Mouse (Mus musculus) liver, embryonic 11.5 days (tissue): ENCODE data around the gene Fam133b. TPM values are rescaled to one million over a fixed set of nuclear protein-coding genes. Genes with fewer than 3 reads are reported as not detected.
A peak's percentile ranks its signal among the peaks of the same experiment; 100 is the strongest.
"Not testable (repeated sequence)": the region's sequence is repeated elsewhere in the genome, so short reads cannot be mapped to it uniquely, and the experiment has no call there.

Experiments used
- ATAC-seq: fragments of 200-750 bp; cut with Nextera tagmentation; replicated peaks from 2 replicates; pipeline ENCODE4 v1.8.0; 2017; ENCODE audit warnings: moderate number of reproducible peaks, mild to moderate bottlenecking, moderate TSS enrichment, moderate library complexity; ENCODE audit not compliant: low FRiP score
- DNase-seq: peaks from one replicate; pipeline ENCODE4 v3.0.0-alpha.2; 2017; ENCODE audit warnings: low spot score
- H3K27ac ChIP-seq: fragments of 300-500 bp; sonication (generic); 2 replicates; pipeline ENCODE4 v1.5.1; 2014; ENCODE audit warnings: mild to moderate bottlenecking, low read depth, low read length, control low read depth
- H3K27me3 ChIP-seq: fragments of 300-500 bp; sonication (generic); replicated peaks from 2 replicates; pipeline ENCODE4 v1.6.1; 2014; ENCODE audit warnings: low read length, mixed read lengths; ENCODE audit not compliant: control insufficient read depth, insufficient read depth
- H3K36me3 ChIP-seq: fragments of 300-500 bp; sonication (generic); 2 replicates; pipeline ENCODE4 v1.6.1; 2014; ENCODE audit warnings: mild to moderate bottlenecking, low read length, moderate library complexity, mixed read lengths; ENCODE audit not compliant: control insufficient read depth, insufficient read depth
- H3K4me1 ChIP-seq: fragments of 300-500 bp; sonication (generic); replicated peaks from 2 replicates; pipeline ENCODE4 v1.6.1; 2014; ENCODE audit warnings: low read length, mixed read lengths; ENCODE audit not compliant: control insufficient read depth, insufficient read depth
- H3K4me2 ChIP-seq: fragments of 300-500 bp; sonication (generic); 2 replicates; pipeline ENCODE4 v1.6.1; 2014; ENCODE audit warnings: mild to moderate bottlenecking, control low read depth, moderate library complexity
- H3K4me3 ChIP-seq: fragments of 300-500 bp; sonication (generic); 2 replicates; pipeline ENCODE4 v1.5.1; 2014; ENCODE audit warnings: low read depth, low read length, control low read depth
- H3K9ac ChIP-seq: fragments of 300-500 bp; sonication (generic); 2 replicates; pipeline ENCODE4 v1.6.1; 2014; ENCODE audit warnings: low read depth, low read length, control low read depth
- H3K9me3 ChIP-seq: fragments of 300-500 bp; sonication (generic); 2 replicates; pipeline ENCODE4 v1.6.1; 2016; ENCODE audit warnings: low read length, inconsistent platforms, mixed read lengths; ENCODE audit not compliant: control insufficient read depth
- WGBS: fragments of 180-500 bp; shearing (Covaris S2); extraction: QIAGEN DNeasy Blood & Tissue Kit; methylation state at CpG from one replicate; pipeline ENCODE4 v1.1.7; 2014; 5-methylcytosine and 5-hydroxymethylcytosine counted together
- polyA plus RNA-seq: library from polyadenylated mRNA; unstranded; fragments of >200 nt; fragmentation: Nextera tagmentation; extraction: Ambion mirVana; gene quantifications from 2 replicates; pipeline ENCODE4 v1.2.1, GENCODE M21; 2014

The Fam133b gene
- polyA plus RNA-seq, 1 experiment from 2014 or later = 28.4 TPM

- Histone ChIP-seq H3K9me3 (no peaks in the 10 kb centered on the region), H3K27ac (no peak overlapping the region), H3K4me2 (no peak overlapping the region), H3K4me3 (no peak overlapping the region), H3K9ac (no peak overlapping the region), H3K4me1 (no peaks in the 10 kb centered on the region; the same call in 1 of the 2 replicates), H3K27me3 (no peaks in the 10 kb centered on the region), H3K36me3 (no peaks in the 10 kb centered on the region)
- 82% methylated on average over 10 of the region's 10 CpGs for WGBS
- no peak for ATAC-seq
- no peak for DNase-seq
These were observed 13.9 kb upstream of the Fam133b start for GRCm38 (mm10) chr5:3529585-3530189.

DNA sequence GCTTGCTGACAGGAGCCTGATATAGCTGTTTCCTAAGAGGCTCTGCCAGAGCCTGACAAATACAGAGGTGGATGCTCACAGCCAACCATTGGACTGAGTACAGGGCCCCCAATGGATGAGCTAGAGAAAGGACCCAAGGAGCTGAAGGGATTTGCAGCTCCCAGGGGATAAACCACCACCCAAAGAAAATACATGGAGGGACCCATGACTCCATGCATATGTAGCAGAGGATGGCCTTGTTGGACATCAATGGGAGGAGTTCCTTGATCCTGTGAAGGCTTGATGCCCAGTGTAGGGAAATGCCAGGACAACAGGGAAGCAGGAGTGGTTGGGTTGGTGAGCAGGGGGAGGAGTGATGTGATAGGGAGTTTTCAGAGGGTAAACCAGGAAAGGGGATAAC lies 11.6 kb upstream of the Fam133b start:
- H3K4me2 ChIP-seq, H3K36me3 ChIP-seq, H3K27ac ChIP-seq, ATAC-seq, H3K9ac ChIP-seq, H3K9me3 ChIP-seq, DNase-seq, H3K4me3 ChIP-seq, H3K4me1 ChIP-seq, H3K27me3 ChIP-seq: not testable (repeated sequence)

DNA sequence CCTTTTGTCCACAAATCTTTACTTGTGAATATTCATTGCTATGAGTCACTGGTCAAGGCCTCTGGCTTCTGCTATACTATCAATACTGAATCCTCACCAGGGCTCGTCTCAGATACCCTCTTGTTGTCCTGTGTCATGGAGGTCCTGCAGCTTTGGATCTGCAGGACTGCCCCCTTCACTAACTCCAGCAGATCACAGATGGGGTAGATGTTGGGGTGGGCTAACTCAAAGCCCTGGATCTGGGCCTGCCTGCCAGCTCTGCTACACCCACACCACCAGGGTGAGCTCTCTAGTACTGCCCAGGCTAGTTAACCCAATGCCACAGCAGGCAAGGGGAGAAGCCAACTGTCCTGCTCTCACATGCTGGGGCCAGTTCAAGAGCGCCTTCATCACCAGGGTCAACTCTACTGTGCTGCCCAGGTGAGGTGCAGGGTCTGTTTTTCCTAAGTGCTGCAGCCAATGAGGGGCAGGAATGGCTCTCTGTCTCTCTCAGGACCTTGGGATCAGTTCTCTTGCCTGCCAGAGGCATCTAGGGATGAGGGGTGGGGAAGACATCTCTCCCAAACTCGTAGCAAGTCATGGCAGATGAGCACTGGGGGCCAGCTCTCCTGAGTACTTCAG lies 6.9 kb upstream of the Fam133b start:
- no peak overlapping the region for H3K9ac ChIP-seq
- no peak overlapping the region for H3K4me2 ChIP-seq
- no peak for DNase-seq
- no peaks in the 10 kb centered on the region for H3K36me3 ChIP-seq
- no peak overlapping the region for H3K27ac ChIP-seq
- no peak for ATAC-seq
- no peaks in the 10 kb centered on the region for H3K9me3 ChIP-seq
- no peaks in the 10 kb centered on the region for H3K27me3 ChIP-seq
- H3K4me1 ChIP-seq = no peaks in the 10 kb centered on the region
- WGBS = 75% methylated on average over 3 of the region's 3 CpGs
- no peak overlapping the region for H3K4me3 ChIP-seq

DNA sequence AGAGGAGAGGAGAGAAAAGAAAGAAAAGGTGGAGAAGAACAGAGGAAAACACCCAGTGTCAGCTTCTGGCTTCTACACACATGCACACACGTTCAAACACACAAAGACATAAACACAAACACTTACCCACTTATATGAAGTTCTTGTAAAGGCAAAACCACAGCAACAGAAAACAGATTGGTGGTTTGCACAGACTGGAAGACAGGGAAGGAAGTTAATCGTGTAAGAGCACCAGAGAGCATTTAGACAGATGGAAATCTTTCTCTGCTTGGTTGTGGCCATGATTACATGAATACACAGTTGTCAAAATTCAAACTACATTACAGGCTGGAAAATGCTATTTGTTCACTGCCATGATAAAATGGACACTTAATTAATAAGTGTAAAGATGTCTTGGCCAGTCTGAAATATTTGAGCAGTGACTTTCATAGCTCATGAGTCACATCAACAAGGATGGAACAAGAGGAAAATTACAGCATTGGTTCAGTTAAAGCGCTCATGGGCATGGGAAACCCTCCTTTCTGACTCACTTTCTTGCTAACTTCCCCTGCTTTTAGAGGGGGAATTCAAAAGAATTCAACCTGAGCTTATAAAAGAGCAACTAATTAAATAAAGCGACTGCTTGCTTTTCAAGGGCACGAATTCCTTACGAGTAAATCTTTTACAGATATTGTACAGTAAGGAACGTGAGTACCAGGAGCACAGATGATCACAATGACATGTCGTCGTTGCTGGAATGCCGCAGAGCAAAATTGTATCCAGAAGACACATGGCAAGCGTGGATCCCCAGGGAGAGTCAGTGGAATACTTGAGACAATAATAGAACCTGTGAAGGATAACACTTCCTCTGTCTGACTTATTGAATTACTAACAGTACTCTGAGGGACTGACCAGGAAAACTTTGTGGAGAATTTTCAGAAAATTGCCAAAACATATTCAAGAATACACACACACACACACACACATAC lies 4.8 kb upstream of the Fam133b start:
- DNase-seq = no peak
- no peak overlapping the region for H3K4me2 ChIP-seq
- H3K36me3 ChIP-seq = no peaks in the 10 kb centered on the region
- no peaks in the 10 kb centered on the region for H3K9me3 ChIP-seq
- H3K27ac ChIP-seq = no peak overlapping the region
- no peak overlapping the region for H3K9ac ChIP-seq
- ATAC-seq = no peak
- H3K4me3 ChIP-seq = no peak overlapping the region
- 64% methylated on average over 11 of the region's 11 CpGs for WGBS
- no peaks in the 10 kb centered on the region for H3K4me1 ChIP-seq
- no peaks in the 10 kb centered on the region for H3K27me3 ChIP-seq

- Histone ChIP-seq H3K9ac (no peak overlapping the region), H3K27me3 (no peaks in the 10 kb centered on the region), H3K27ac (no peak overlapping the region), H3K9me3 (no peaks in the 10 kb centered on the region), H3K4me1 (peaks cover 8% of the 10 kb centered on the region; the same call in 1 of the 2 replicates), H3K4me3 (no peak overlapping the region), H3K4me2 (no peak overlapping the region), H3K36me3 (no peaks in the 10 kb centered on the region; the same call in 1 of the 2 replicates)
- 79% methylated on average over 6 of the region's 6 CpGs for WGBS
- DNase-seq = no peak
- ATAC-seq = no peak
These were observed 1.8 kb upstream of the Fam133b start for GRCm38 (mm10) chr5:3541871-3542270.

GRCm38 (mm10) chr5:3544480-3544769 lies 792 bp downstream of the Fam133b start:
- no peak overlapping the region; the same call in 1 of the 2 replicates for H3K27ac ChIP-seq
- H3K4me2 ChIP-seq = peak overlapping the region; percentile 81
- peaks cover 8% of the 10 kb centered on the region; the same call in 1 of the 2 replicates for H3K4me1 ChIP-seq
- WGBS = 13% methylated on average over 7 of the region's 7 CpGs
- peaks cover 2% of the 10 kb centered on the region; the same call in 1 of the 2 replicates for H3K36me3 ChIP-seq
- no peaks in the 10 kb centered on the region for H3K9me3 ChIP-seq
- peak overlapping the region; percentile 96 for H3K9ac ChIP-seq
- DNase-seq (no peak), ATAC-seq (no peak)
- no peaks in the 10 kb centered on the region for H3K27me3 ChIP-seq
- peak overlapping the region; percentile 92 for H3K4me3 ChIP-seq

GRCm38 (mm10) chr5:3546226-3546625 lies 2.6 kb downstream of the Fam133b start:
- DNase-seq (no peak), ATAC-seq (no peak)
- Histone ChIP-seq H3K4me2 (no peak overlapping the region), H3K36me3 (peaks cover 2% of the 10 kb centered on the region; the same call in 1 of the 2 replicates), H3K4me1 (peaks cover 8% of the 10 kb centered on the region; the same call in 1 of the 2 replicates), H3K27me3 (no peaks in the 10 kb centered on the region), H3K4me3 (no peak overlapping the region), H3K9ac (no peak overlapping the region), H3K9me3 (no peaks in the 10 kb centered on the region), H3K27ac (no peak overlapping the region)
- WGBS = 77% methylated on average over 1 of the region's 1 CpGs

DNA sequence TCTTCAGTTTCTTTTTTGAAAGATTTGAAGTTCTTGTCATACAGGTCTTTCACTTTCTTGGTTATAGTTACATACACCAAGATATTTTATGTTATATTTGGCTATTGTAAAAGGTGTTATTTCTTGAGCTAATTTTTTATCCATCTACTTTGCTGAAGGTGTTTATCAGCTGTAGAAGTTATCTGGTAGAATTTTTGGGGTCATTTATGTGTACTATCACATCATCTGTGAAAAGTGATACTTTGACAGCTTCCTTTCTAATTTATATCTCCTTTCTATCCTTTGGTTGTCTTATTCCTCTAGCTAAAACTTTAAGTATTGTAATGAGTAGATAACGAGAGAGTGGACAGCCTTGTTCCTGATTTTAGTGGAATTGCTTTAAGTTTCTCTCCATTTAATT lies 7.8 kb downstream of the Fam133b start:
- H3K4me3 ChIP-seq = no peak overlapping the region
- 97% methylated on average over 1 of the region's 1 CpGs for WGBS

More for the DNA sequence above, 7.8 kb downstream of the Fam133b start:
- DNase-seq (no peak), ATAC-seq (no peak)
- H3K4me1 ChIP-seq = no peaks in the 10 kb centered on the region
- H3K27me3 ChIP-seq = no peaks in the 10 kb centered on the region
- no peak overlapping the region for H3K9ac ChIP-seq
- H3K36me3 ChIP-seq = peaks cover 6% of the 10 kb centered on the region; the same call in 1 of the 2 replicates
- H3K4me2 ChIP-seq = no peak overlapping the region
- H3K27ac ChIP-seq = no peak overlapping the region
- H3K9me3 ChIP-seq = no peaks in the 10 kb centered on the region
